Mouse (Mus musculus) embryonic facial prominence, embryonic 12.5 days (tissue): ENCODE results near the gene Adam1a. TPM values are rescaled to one million over a fixed set of nuclear protein-coding genes. Genes with fewer than 3 reads are reported as not detected.

Source experiments
- ATAC-seq: fragments of 200-750 bp; cut with Nextera tagmentation; 2 replicates; pipeline ENCODE4 v1.8.0; 2017; ENCODE audit not compliant: insufficient number of reproducible peaks, insufficient read depth, low FRiP score, low TSS enrichment
- H3K27ac ChIP-seq: fragments of 300-500 bp; sonication (generic); 2 replicates; pipeline ENCODE4 v1.5.1; 2016; ENCODE audit warnings: mild to moderate bottlenecking
- H3K27me3 ChIP-seq: fragments of 300-500 bp; sonication (generic); 2 replicates; pipeline ENCODE4 v1.6.1; 2016; ENCODE audit warnings: mild to moderate bottlenecking, moderate library complexity
- H3K36me3 ChIP-seq: fragments of 300-500 bp; sonication (generic); 2 replicates; pipeline ENCODE4 v1.6.1; 2016; ENCODE audit warnings: mild to moderate bottlenecking
- H3K4me1 ChIP-seq: fragments of 300-500 bp; sonication (generic); 2 replicates; pipeline ENCODE4 v1.6.1; 2016
- H3K4me2 ChIP-seq: fragments of 300-500 bp; sonication (generic); replicated peaks from 2 replicates; pipeline ENCODE4 v1.6.1; 2016; ENCODE audit warnings: mild to moderate bottlenecking, moderate library complexity
- H3K4me3 ChIP-seq: fragments of 300-500 bp; sonication (generic); 2 replicates; pipeline ENCODE4 v1.5.1; 2016; ENCODE audit warnings: mild to moderate bottlenecking
- H3K9ac ChIP-seq: fragments of 300-500 bp; sonication (generic); 2 replicates; pipeline ENCODE4 v1.6.1; 2016; ENCODE audit warnings: mild to moderate bottlenecking, moderate library complexity
- H3K9me3 ChIP-seq: fragments of 300-500 bp; sonication (generic); 2 replicates; pipeline ENCODE4 v1.6.1; 2016; ENCODE audit warnings: mild to moderate bottlenecking, moderate library complexity
- WGBS: fragments of 180-500 bp; shearing (Covaris S2); methylation state at CpG from one replicate; pipeline ENCODE4 v1.1.7; 2016; 5-methylcytosine and 5-hydroxymethylcytosine counted together
- polyA plus RNA-seq: library from polyadenylated mRNA; unstranded; fragments of >200 nt; fragmentation: Nextera tagmentation; extraction: Ambion mirVana; gene quantifications from 2 replicates; pipeline ENCODE4 v1.2.1, GENCODE M21; 2016

Gene Adam1a
- polyA plus RNA-seq, 1 experiment from 2014 or later, result 2.0 TPM

GRCm38 (mm10) chr5:121476040-121476439 lies 69.2 kb downstream of the Adam1a start:
- Histone ChIP-seq H3K27ac (no peak overlapping the region), H3K9me3 (no peaks in the 10 kb centered on the region), H3K9ac (no peak overlapping the region), H3K36me3 (no peaks in the 10 kb centered on the region), H3K27me3 (no peaks in the 10 kb centered on the region), H3K4me2 (no peak overlapping the region), H3K4me1 (no peaks in the 10 kb centered on the region), H3K4me3 (no peak overlapping the region)
- no peak for ATAC-seq
- 78% methylated on average over 1 of the region's 1 CpGs for WGBS

GRCm38 (mm10) chr5:121474610-121475009 lies 70.7 kb downstream of the Adam1a start:
- Histone ChIP-seq H3K4me1 (no peaks in the 10 kb centered on the region), H3K27ac (no peak overlapping the region), H3K36me3 (no peaks in the 10 kb centered on the region), H3K9me3 (no peaks in the 10 kb centered on the region), H3K4me3 (no peak overlapping the region), H3K9ac (no peak overlapping the region), H3K4me2 (no peak overlapping the region), H3K27me3 (no peaks in the 10 kb centered on the region)
- 68% methylated on average over 7 of the region's 7 CpGs for WGBS
- no peak for ATAC-seq

- Histone ChIP-seq H3K4me3 (no peak overlapping the region), H3K4me2 (no peak overlapping the region), H3K27ac (no peak overlapping the region), H3K9me3 (no peaks in the 10 kb centered on the region), H3K27me3 (no peaks in the 10 kb centered on the region), H3K36me3 (no peaks in the 10 kb centered on the region), H3K4me1 (no peaks in the 10 kb centered on the region), H3K9ac (no peak overlapping the region)
- WGBS, result 78% methylated on average over 2 of the region's 2 CpGs
- no peak for ATAC-seq
Measured at GRCm38 (mm10) chr5:121472411-121472810, 72.9 kb downstream of the Adam1a start.

DNA sequence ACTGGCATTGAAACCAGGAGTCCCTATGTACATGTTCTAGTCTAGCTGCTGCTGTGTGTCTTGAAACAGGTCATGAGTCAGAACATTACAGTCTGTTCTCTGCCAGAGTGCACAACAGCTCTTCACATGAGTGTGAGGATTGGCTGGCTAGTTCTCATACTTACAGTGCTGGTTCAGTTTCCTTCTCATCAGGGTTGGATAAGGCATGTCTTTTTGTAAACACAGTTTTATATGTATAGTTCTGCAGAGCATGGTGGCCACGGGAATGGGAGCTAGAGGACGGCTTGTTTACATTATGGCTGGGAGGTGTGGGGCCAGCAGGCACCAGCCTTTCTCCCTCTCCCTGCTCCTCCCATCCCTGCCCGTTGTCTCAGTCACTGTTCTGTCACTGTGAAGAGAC lies 75.7 kb downstream of the Adam1a start:
- Histone ChIP-seq H3K36me3 (no peaks in the 10 kb centered on the region), H3K27me3 (no peaks in the 10 kb centered on the region), H3K9me3 (no peaks in the 10 kb centered on the region), H3K27ac (no peak overlapping the region), H3K9ac (no peak overlapping the region), H3K4me1 (no peaks in the 10 kb centered on the region), H3K4me3 (no peak overlapping the region), H3K4me2 (no peak overlapping the region)
- 30% methylated on average over 3 of the region's 3 CpGs for WGBS
- no peak for ATAC-seq

Other genes starting within 250 kb of the Adam1a start
- 81.0 and 87.6 TPM in 2 replicates for gene Trafd1, start 159.8 kb downstream of the Adam1a start, polyA plus RNA-seq
- 40.7 and 41.8 TPM in 2 replicates for gene Naa25, start 147.5 kb downstream of the Adam1a start, polyA plus RNA-seq
- gene Tmem116, start 93.6 kb downstream of the Adam1a start, polyA plus RNA-seq, result 1.3 and 1.4 TPM in 2 replicates
- 135 and 137 TPM in 2 replicates for gene Erp29, start 93.0 kb downstream of the Adam1a start, polyA plus RNA-seq
- not detected in 2 replicates for gene Adam1b, start 42.0 kb downstream of the Adam1a start, polyA plus RNA-seq
- 0.46 TPM in 1 of 2 replicates, not detected in the other for gene Gm42878, start within 50 bp of the Adam1a start, polyA plus RNA-seq
- 59.5 and 62.9 TPM in 2 replicates for gene Mapkapk5, start 423 bp upstream of the Adam1a start, polyA plus RNA-seq
- 235 and 258 TPM in 2 replicates for gene Aldh2, start 48.3 kb upstream of the Adam1a start, polyA plus RNA-seq
- 2.1 and 2.5 TPM in 2 replicates for gene Acad12, start 73.5 kb upstream of the Adam1a start, polyA plus RNA-seq
- gene Acad10, start 115.0 kb upstream of the Adam1a start, polyA plus RNA-seq, result 1.6 and 2.2 TPM in 2 replicates
- 47.7 and 51.2 TPM in 2 replicates for gene Brap, start 115.1 kb upstream of the Adam1a start, polyA plus RNA-seq
- gene Atxn2, start 165.9 kb upstream of the Adam1a start, polyA plus RNA-seq, result 72.3 and 91.6 TPM in 2 replicates